Mouse (Mus musculus): Measurements from ENCODE around the gene Adam10. TPM values are rescaled to one million over a fixed set of nuclear protein-coding genes. Genes with fewer than 3 reads are reported as not detected.

Adam10 gene
- polyA plus RNA-seq, 1 experiment from 2014 or later, result 63.7 TPM

- no peaks in the 10 kb centered on the region for H3K36me3 ChIP-seq
Observed at GRCm38 (mm10) chr9:70657013-70657967, 21.5 kb upstream of the Adam10 start, which contains the start of gene Mindy2. Gene Mindy2, minus strand, starts transcription at chr9:70657174.

GRCm38 (mm10) chr9:70658266-70658665 lies 20.5 kb upstream of the Adam10 start:
- Histone ChIP-seq H3K9me3 (no peaks in the 10 kb centered on the region), H3K4me1 (peaks cover 28% of the 10 kb centered on the region), H3K4me2 (replicated peaks) (no peak overlapping the region), H3K27ac (replicated peaks) (no peak overlapping the region), H3K36me3 (no peaks in the 10 kb centered on the region), H3K27me3 (no peaks in the 10 kb centered on the region), H3K9ac (replicated peaks) (no peak overlapping the region), H3K4me3 (no peak overlapping the region)
- no peak for ATAC-seq (replicated peaks)
- 76% methylated on average over 2 of the region's 2 CpGs for WGBS

More at GRCm38 (mm10) chr9:70657013-70657967, 21.5 kb upstream of the Adam10 start, which contains the start of gene Mindy2:
- ATAC-seq (replicated peaks), result peak; percentile 96
- Histone ChIP-seq H3K4me1 (peaks cover 33% of the 10 kb centered on the region), H3K9ac (replicated peaks) (peak within 1 kb of the TSS; percentile 94), H3K9me3 (no peaks in the 10 kb centered on the region), H3K4me2 (replicated peaks) (peak within 1 kb of the TSS; percentile 70), H3K4me3 (peak within 1 kb of the TSS; percentile 90), H3K27me3 (no peaks in the 10 kb centered on the region), H3K27ac (replicated peaks) (peak within 1 kb of the TSS; percentile 95)
- WGBS, result 2% methylated on average over 53 of the region's 67 CpGs

DNA sequence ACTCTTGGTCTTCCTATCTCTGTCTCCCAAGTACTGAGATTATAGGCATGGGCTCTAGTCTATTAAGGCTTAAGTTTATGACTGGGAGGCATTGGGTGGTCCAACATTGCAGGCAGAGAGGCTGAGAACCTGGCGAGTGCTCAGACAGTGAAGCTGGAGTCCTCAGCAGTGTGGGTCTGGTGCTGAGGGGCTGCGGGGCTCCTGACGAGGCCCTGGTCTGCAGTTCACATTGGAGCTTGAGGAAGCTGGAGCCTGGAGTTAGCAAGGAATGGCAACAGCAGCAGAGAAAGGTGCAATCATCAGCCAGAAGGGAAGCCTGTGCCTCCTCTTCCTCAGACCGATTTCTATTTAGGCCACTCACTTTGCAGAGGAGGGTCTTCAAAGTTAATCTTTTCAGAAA lies 13.9 kb upstream of the Adam10 start:
- Histone ChIP-seq H3K9me3 (no peaks in the 10 kb centered on the region), H3K4me1 (no peaks in the 10 kb centered on the region), H3K36me3 (no peaks in the 10 kb centered on the region), H3K4me2 (replicated peaks) (no peak overlapping the region), H3K27me3 (no peaks in the 10 kb centered on the region), H3K9ac (replicated peaks) (no peak overlapping the region), H3K4me3 (no peak overlapping the region), H3K27ac (replicated peaks) (no peak overlapping the region)
- ATAC-seq (replicated peaks), result no peak
- WGBS, result 81% methylated on average over 4 of the region's 4 CpGs

DNA sequence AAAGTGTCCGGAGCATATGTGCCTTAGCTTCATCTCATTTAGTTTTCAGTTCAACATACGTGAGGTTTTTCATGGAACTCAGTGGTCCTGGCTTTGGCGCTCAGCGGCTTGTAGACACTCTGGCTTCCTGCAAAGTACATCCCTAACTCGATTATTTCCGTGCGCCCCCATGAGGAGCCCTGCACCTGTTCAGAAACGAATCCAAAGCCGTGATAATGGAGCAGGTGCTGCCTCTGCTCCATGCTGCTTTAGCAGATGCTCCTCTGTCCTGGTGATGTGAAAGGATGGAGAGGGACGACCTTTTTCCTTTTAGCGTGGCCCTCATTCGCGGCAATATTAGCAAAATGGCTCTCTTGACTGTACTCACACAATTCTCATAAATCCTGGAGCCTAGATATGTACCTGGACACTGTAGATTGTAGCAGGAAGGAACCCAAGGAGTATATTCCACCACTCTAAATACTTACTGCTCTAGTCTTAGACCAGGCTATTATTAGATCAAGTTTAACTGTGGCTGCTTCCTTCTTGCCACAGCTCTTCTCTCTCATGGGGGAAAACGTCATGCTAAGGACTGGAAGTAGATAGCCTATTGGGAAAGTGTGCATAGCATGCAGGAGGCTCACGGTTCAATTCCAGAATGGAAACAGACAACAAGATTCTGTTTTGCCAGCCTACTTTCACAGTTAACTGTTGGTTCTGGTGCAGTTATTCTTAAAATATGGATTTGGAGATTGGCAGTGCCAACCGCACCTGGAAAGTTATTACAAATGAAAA lies 13.2 kb upstream of the Adam10 start:
- H3K9ac ChIP-seq (replicated peaks), result no peak overlapping the region
- H3K36me3 ChIP-seq, result no peaks in the 10 kb centered on the region
- H3K4me3 ChIP-seq, result no peak overlapping the region
- no peak overlapping the region for H3K27ac ChIP-seq (replicated peaks)
- no peak overlapping the region for H3K4me2 ChIP-seq (replicated peaks)
- no peaks in the 10 kb centered on the region for H3K4me1 ChIP-seq
- no peak for ATAC-seq (replicated peaks)
- H3K9me3 ChIP-seq, result no peaks in the 10 kb centered on the region
- H3K27me3 ChIP-seq, result no peaks in the 10 kb centered on the region
- 76% methylated on average over 16 of the region's 16 CpGs for WGBS

DNA sequence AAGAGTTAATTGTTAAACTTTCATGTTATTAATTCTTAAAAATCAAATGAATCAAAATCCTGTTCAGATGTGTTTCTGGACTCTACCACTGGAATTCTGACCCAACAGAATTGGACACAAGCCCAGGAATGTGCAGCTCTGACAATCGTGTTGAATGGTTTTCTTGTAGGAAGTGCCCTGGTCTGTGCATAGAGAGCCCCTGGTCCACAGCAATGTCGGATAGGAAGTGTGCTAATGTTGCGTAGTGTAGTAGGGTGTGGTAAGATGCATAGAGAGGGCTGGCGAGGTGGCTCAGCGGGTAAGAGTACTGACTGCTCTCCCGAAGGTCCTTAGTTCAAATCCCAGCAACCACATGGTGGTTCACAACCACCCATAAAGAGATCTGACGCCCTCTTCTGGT lies 12.0 kb upstream of the Adam10 start:
- WGBS, result 77% methylated on average over 7 of the region's 7 CpGs
- no peak for ATAC-seq (replicated peaks)
- Histone ChIP-seq H3K9me3 (no peaks in the 10 kb centered on the region), H3K4me1 (no peaks in the 10 kb centered on the region), H3K27ac (replicated peaks) (no peak overlapping the region), H3K36me3 (no peaks in the 10 kb centered on the region), H3K27me3 (no peaks in the 10 kb centered on the region), H3K4me3 (no peak overlapping the region), H3K4me2 (replicated peaks) (no peak overlapping the region), H3K9ac (replicated peaks) (no peak overlapping the region)

GRCm38 (mm10) chr9:70668048-70668447 lies 10.7 kb upstream of the Adam10 start:
- Histone ChIP-seq H3K27me3 (no peaks in the 10 kb centered on the region), H3K9ac (replicated peaks) (no peak overlapping the region), H3K9me3 (no peaks in the 10 kb centered on the region), H3K4me2 (replicated peaks) (no peak overlapping the region), H3K27ac (replicated peaks) (no peak overlapping the region), H3K4me1 (no peaks in the 10 kb centered on the region), H3K4me3 (no peak overlapping the region), H3K36me3 (no peaks in the 10 kb centered on the region)
- ATAC-seq (replicated peaks), result no peak

- 70% methylated on average over 2 of the region's 2 CpGs for WGBS
Observed at GRCm38 (mm10) chr9:70669197-70669596, 9.6 kb upstream of the Adam10 start.

DNA sequence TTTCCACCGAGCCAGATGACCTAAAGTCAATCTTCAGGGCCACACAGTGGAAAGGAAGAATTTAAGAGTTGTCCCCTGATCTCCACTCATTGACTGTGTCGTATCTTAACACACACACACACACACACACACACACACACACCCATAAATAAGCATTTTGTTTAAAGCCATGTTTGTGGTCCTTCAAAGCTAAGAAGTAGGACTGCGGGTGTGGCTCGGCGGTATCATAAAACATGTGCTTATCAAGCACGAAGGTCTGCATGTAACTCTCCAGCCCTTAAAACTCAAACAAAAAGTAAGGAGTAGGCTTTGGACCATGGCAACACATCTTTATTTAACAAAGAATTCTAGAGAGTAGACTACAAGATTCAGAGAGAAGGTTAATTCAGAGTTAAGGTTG lies 8.4 kb upstream of the Adam10 start:
- no peaks in the 10 kb centered on the region for H3K27me3 ChIP-seq
- H3K4me1 ChIP-seq, result no peaks in the 10 kb centered on the region
- H3K9ac ChIP-seq (replicated peaks), result no peak overlapping the region
- no peak for ATAC-seq (replicated peaks)
- 93% methylated on average over 6 of the region's 6 CpGs for WGBS
- no peaks in the 10 kb centered on the region for H3K9me3 ChIP-seq
- H3K36me3 ChIP-seq, result no peaks in the 10 kb centered on the region
- H3K4me3 ChIP-seq, result no peak overlapping the region
- H3K4me2 ChIP-seq (replicated peaks), result no peak overlapping the region
- no peak overlapping the region for H3K27ac ChIP-seq (replicated peaks)

More at GRCm38 (mm10) chr9:70669197-70669596, 9.6 kb upstream of the Adam10 start:
- Histone ChIP-seq H3K27ac (replicated peaks) (no peak overlapping the region), H3K4me3 (no peak overlapping the region), H3K9ac (replicated peaks) (no peak overlapping the region), H3K36me3 (no peaks in the 10 kb centered on the region), H3K4me1 (no peaks in the 10 kb centered on the region), H3K27me3 (no peaks in the 10 kb centered on the region), H3K4me2 (replicated peaks) (no peak overlapping the region), H3K9me3 (no peaks in the 10 kb centered on the region)
- ATAC-seq (replicated peaks), result no peak

GRCm38 (mm10) chr9:70671278-70671677 lies 7.5 kb upstream of the Adam10 start:
- no peak for ATAC-seq (replicated peaks)
- no peaks in the 10 kb centered on the region for H3K9me3 ChIP-seq
- no peaks in the 10 kb centered on the region for H3K27me3 ChIP-seq
- no peak overlapping the region for H3K4me2 ChIP-seq (replicated peaks)
- 78% methylated on average over 6 of the region's 6 CpGs for WGBS
- no peak overlapping the region for H3K9ac ChIP-seq (replicated peaks)
- H3K4me1 ChIP-seq, result no peaks in the 10 kb centered on the region
- no peak overlapping the region for H3K4me3 ChIP-seq
- H3K27ac ChIP-seq (replicated peaks), result no peak overlapping the region
- H3K36me3 ChIP-seq, result no peaks in the 10 kb centered on the region

DNA sequence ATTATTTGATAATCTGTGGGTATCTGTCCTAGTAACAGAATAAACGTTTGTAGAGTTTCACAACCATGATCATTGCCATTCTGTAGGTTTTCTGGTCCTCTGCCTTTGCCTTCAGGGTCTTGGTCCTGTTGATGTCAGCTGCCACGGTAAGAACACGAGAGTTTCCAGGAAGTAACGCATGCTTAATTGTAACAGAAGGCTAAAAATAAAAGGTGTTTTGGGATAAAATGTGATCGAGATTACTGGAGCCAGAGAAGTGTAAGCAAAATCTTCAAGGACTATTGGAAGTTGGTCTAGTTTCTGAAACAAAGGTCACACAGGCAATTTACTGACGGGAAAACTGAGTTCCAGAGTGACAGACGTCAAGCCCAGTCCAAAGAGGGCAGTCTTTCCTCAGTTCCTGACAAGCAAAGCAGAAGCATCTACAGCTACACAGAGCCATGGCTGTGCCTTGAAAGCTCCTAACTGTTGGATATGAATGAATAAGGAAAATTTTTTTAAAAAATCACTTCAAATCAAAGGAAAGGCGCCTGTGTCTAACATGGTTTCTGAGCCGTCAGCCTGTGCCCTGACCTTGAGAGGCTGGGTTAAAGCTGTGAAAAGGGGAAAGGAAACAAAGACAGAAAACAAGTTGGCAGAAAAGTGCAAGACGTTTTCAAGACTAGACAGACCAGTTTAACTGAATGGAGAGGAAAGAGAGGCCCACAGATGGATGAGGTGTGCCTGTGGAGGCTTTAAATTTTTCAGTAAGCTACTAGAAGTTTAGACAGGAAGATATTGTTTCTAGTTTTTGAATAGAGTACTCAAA lies 6.8 kb upstream of the Adam10 start:
- Histone ChIP-seq H3K4me2 (replicated peaks) (no peak overlapping the region), H3K9ac (replicated peaks) (no peak overlapping the region), H3K4me3 (no peak overlapping the region), H3K36me3 (no peaks in the 10 kb centered on the region), H3K27me3 (no peaks in the 10 kb centered on the region), H3K27ac (replicated peaks) (no peak overlapping the region), H3K4me1 (no peaks in the 10 kb centered on the region), H3K9me3 (no peaks in the 10 kb centered on the region)
- ATAC-seq (replicated peaks), result no peak
- 46% methylated on average over 10 of the region's 10 CpGs for WGBS

- Histone ChIP-seq H3K4me2 (replicated peaks) (no peak overlapping the region), H3K4me1 (no peaks in the 10 kb centered on the region), H3K9ac (replicated peaks) (no peak overlapping the region), H3K36me3 (no peaks in the 10 kb centered on the region), H3K27me3 (no peaks in the 10 kb centered on the region), H3K9me3 (no peaks in the 10 kb centered on the region), H3K27ac (replicated peaks) (no peak overlapping the region), H3K4me3 (no peak overlapping the region)
- 92% methylated on average over 4 of the region's 4 CpGs for WGBS
- no peak for ATAC-seq (replicated peaks)
Observed at GRCm38 (mm10) chr9:70673656-70674055, 5.1 kb upstream of the Adam10 start.
